Mouse (Mus musculus): ENCODE data around the gene Gm49486. TPM values are rescaled to one million over a fixed set of nuclear protein-coding genes. Genes with fewer than 3 reads are reported as not detected.

Gene Gm49486
- total RNA-seq, 2 experiments from 2014 or later = 0.52 TPM; not detected in 1

GRCm38 (mm10) chr15:79304832-79305231 is 75.6 kb downstream of the Gm49486 start:
- no peak for ATAC-seq (replicated peaks; ENCODE audit: poor library complexity, severe bottlenecking)

- ATAC-seq (replicated peaks; ENCODE audit: poor library complexity, severe bottlenecking) = no peak
These were observed 76.9 kb downstream of the Gm49486 start for GRCm38 (mm10) chr15:79306043-79306637.

Other genes with a start within 250 kb of the Gm49486 start
- 10.6 and 17.0 TPM in 2 replicates for gene H1f0, start 200.9 kb upstream of the Gm49486 start, total RNA-seq (2014; fragmentation: Nextera tagmentation)
- gene H1f0, start 200.9 kb upstream of the Gm49486 start, total RNA-seq (2017) = 19.6 and 24.4 TPM in 2 replicates
- gene Galr3, start 187.5 kb upstream of the Gm49486 start, total RNA-seq (2014; fragmentation: Nextera tagmentation) = 0.73 TPM in 1 of 2 replicates, not detected in the other
- gene Galr3, start 187.5 kb upstream of the Gm49486 start, total RNA-seq (2017) = 0.65 and 2.1 TPM in 2 replicates
- gene Ankrd54, start 166.5 kb upstream of the Gm49486 start, total RNA-seq (2014; fragmentation: Nextera tagmentation) = 14.5 and 21.9 TPM in 2 replicates
- 14.0 and 20.8 TPM in 2 replicates for gene Ankrd54, start 166.5 kb upstream of the Gm49486 start, total RNA-seq (2017)
- 228 and 235 TPM in 2 replicates for gene Eif3l, start 154.2 kb upstream of the Gm49486 start, total RNA-seq (2014; fragmentation: Nextera tagmentation)
- gene Eif3l, start 154.2 kb upstream of the Gm49486 start, total RNA-seq (2017) = 310 and 312 TPM in 2 replicates
- gene Micall1, start 120.5 kb upstream of the Gm49486 start, total RNA-seq (2014; fragmentation: Nextera tagmentation) = 7.6 and 13.5 TPM in 2 replicates
- 4.1 and 7.1 TPM in 2 replicates for gene Micall1, start 120.5 kb upstream of the Gm49486 start, total RNA-seq (2017)
- gene Polr2f, start 88.4 kb upstream of the Gm49486 start, total RNA-seq (2014; fragmentation: Nextera tagmentation) = 60.5 and 134 TPM in 2 replicates
- 91.1 and 113 TPM in 2 replicates for gene Polr2f, start 88.4 kb upstream of the Gm49486 start, total RNA-seq (2017)
- not detected in 2 replicates for gene 1700088E04Rik, start 88.1 kb upstream of the Gm49486 start, total RNA-seq (2014; fragmentation: Nextera tagmentation)
- not detected in 2 replicates for gene 1700088E04Rik, start 88.1 kb upstream of the Gm49486 start, total RNA-seq (2017)
- gene Sox10, start 64.2 kb upstream of the Gm49486 start, total RNA-seq (2014; fragmentation: Nextera tagmentation) = not detected in 2 replicates
- gene Sox10, start 64.2 kb upstream of the Gm49486 start, total RNA-seq (2017) = not detected in 2 replicates
- 7.8 and 11.3 TPM in 2 replicates for gene Pick1, start 218 bp upstream of the Gm49486 start, total RNA-seq (2014; fragmentation: Nextera tagmentation)
- 5.3 and 8.4 TPM in 2 replicates for gene Pick1, start 218 bp upstream of the Gm49486 start, total RNA-seq (2017)
- not detected in 2 replicates for gene Slc16a8, start 25.4 kb downstream of the Gm49486 start, total RNA-seq (2014; fragmentation: Nextera tagmentation)
- gene Slc16a8, start 25.4 kb downstream of the Gm49486 start, total RNA-seq (2017) = not detected in 2 replicates
- gene Baiap2l2, start 56.1 kb downstream of the Gm49486 start, total RNA-seq (2014; fragmentation: Nextera tagmentation) = not detected in 2 replicates
- not detected in 2 replicates for gene Baiap2l2, start 56.1 kb downstream of the Gm49486 start, total RNA-seq (2017)
- gene Pla2g6, start 99.0 kb downstream of the Gm49486 start, total RNA-seq (2014; fragmentation: Nextera tagmentation) = 15.3 and 20.4 TPM in 2 replicates
- 9.2 and 13.0 TPM in 2 replicates for gene Pla2g6, start 99.0 kb downstream of the Gm49486 start, total RNA-seq (2017)
- gene Maff, start 117.2 kb downstream of the Gm49486 start, total RNA-seq (2014; fragmentation: Nextera tagmentation) = 0.41 TPM in 1 of 2 replicates, not detected in the other
- 2.8 TPM in 2 replicates for gene Maff, start 117.2 kb downstream of the Gm49486 start, total RNA-seq (2017)
- 19.7 and 30.2 TPM in 2 replicates for gene Tmem184b, start 174.2 kb downstream of the Gm49486 start, total RNA-seq (2014; fragmentation: Nextera tagmentation)
- 2.6 and 6.4 TPM in 2 replicates for gene Tmem184b, start 174.2 kb downstream of the Gm49486 start, total RNA-seq (2017)
- 63.6 and 79.1 TPM in 2 replicates for gene Csnk1e, start 226.2 kb downstream of the Gm49486 start, total RNA-seq (2014; fragmentation: Nextera tagmentation)
- 31.3 and 31.6 TPM in 2 replicates for gene Csnk1e, start 226.2 kb downstream of the Gm49486 start, total RNA-seq (2017)